Mouse (Mus musculus) liver, adult 2 months (tissue): ENCODE data around the gene Myod1. TPM values are rescaled to one million over a fixed set of nuclear protein-coding genes. Genes with fewer than 3 reads are reported as not detected.

Source experiments
- DNase-seq: peaks from one replicate; pipeline ENCODE4 v3.0.0-alpha.2; 2011; ENCODE audit warnings: low read depth, low spot score; ENCODE audit errors: extremely low read depth
- H3K27ac ChIP-seq: fragments of 200-500 bp; replicated peaks from 2 replicates; pipeline ENCODE4 v1.5.1; 2012; ENCODE audit warnings: low read depth, mild to moderate bottlenecking, control low read depth, inconsistent platforms, low read length; ENCODE audit not compliant: insufficient read depth
- H3K27me3 ChIP-seq: fragments of 200-500 bp; 2 replicates; pipeline ENCODE4 v1.6.1; 2012; ENCODE audit warnings: mild to moderate bottlenecking, moderate library complexity, low read length, inconsistent platforms; ENCODE audit not compliant: control insufficient read depth, insufficient read depth
- H3K36me3 ChIP-seq: fragments of 200-500 bp; 2 replicates; pipeline ENCODE4 v1.6.1; 2012; ENCODE audit warnings: low read length, inconsistent platforms; ENCODE audit not compliant: control insufficient read depth, insufficient read depth
- H3K4me1 ChIP-seq: fragments of 200-500 bp; 2 replicates; pipeline ENCODE4 v1.6.1; 2011; ENCODE audit warnings: low read length; ENCODE audit not compliant: control insufficient read depth, insufficient read depth
- H3K4me3 ChIP-seq: fragments of 200-500 bp; 2 replicates; pipeline ENCODE4 v1.5.1; 2011; ENCODE audit warnings: low read depth, mild to moderate bottlenecking, control low read depth, low read length, moderate library complexity; ENCODE audit not compliant: insufficient read depth
- H3K79me2 ChIP-seq: fragments of 200-500 bp; 2 replicates; pipeline ENCODE4 v1.6.1; 2012; ENCODE audit warnings: inconsistent platforms, mild to moderate bottlenecking, low read length, moderate library complexity; ENCODE audit not compliant: control insufficient read depth, insufficient read depth
- H3K9ac ChIP-seq: fragments of 200-500 bp; 2 replicates; pipeline ENCODE4 v1.6.1; 2012; ENCODE audit warnings: low read depth, mild to moderate bottlenecking, control low read depth, inconsistent platforms, low read length
- CTCF ChIP-seq: fragments of 200-500 bp; IDR thresholded peaks from 2 replicates; pipeline ENCODE4 v1.5.1; 2011; ENCODE audit warnings: low read depth, low read length, control low read depth
- POLR2A ChIP-seq: fragments of 200-500 bp; IDR thresholded peaks from 2 replicates; pipeline ENCODE4 v1.6.1; 2011; ENCODE audit warnings: low read length, control low read depth; ENCODE audit not compliant: insufficient read depth; ENCODE audit errors: extremely low read depth
- WGBS: fragments of 180-500 bp; shearing (Covaris S2); methylation state at CpG from one replicate; pipeline ENCODE4 v1.1.7; 2018; 5-methylcytosine and 5-hydroxymethylcytosine counted together
- polyA plus RNA-seq: library from polyadenylated mRNA; depleted of rRNA; stranded (reverse); fragments of >200 nt; gene quantifications from 2 replicates; pipeline ENCODE4 v1.2.3, GENCODE M21; 2012; rRNA removed
- total RNA-seq: library from RNA; depleted of rRNA; stranded (reverse); fragments of >200 nt; gene quantifications from 2 replicates; pipeline ENCODE4 v1.2.3, GENCODE M21; 2014; rRNA removed

The Myod1 gene
- total RNA-seq (not detected in 2 replicates), polyA plus RNA-seq (not detected in 2 replicates)

GRCm38 (mm10) chr7:46376172-46377007, at the start of gene Myod1:
Gene Myod1, plus strand, starts transcription at chr7:46376474.
- no peaks in the 10 kb centered on the region for H3K79me2 ChIP-seq
- H3K4me1 ChIP-seq: no peaks in the 10 kb centered on the region
- no peak within 1 kb of the TSS for H3K27ac ChIP-seq
- H3K9ac ChIP-seq: no peak within 1 kb of the TSS
- H3K27me3 ChIP-seq: peaks cover 9% of the 10 kb centered on the region; the same call in 1 of the 2 replicates
- 8% methylated on average over 44 of the region's 44 CpGs for WGBS
- DNase-seq: no peak
- H3K4me3 ChIP-seq: no peak within 1 kb of the TSS
- TF ChIP-seq CTCF: no peak
- no peak for TF ChIP-seq POLR2A
- no peaks in the 10 kb centered on the region for H3K36me3 ChIP-seq

GRCm38 (mm10) chr7:46327896-46328295, 48.4 kb upstream of the Myod1 start:
- 60% methylated on average over 4 of the region's 4 CpGs for WGBS
- Histone ChIP-seq H3K79me2 (no peaks in the 10 kb centered on the region), H3K9ac (no peak overlapping the region), H3K27ac (no peak overlapping the region), H3K36me3 (no peaks in the 10 kb centered on the region), H3K4me3 (no peak overlapping the region), H3K27me3 (peaks cover 2% of the 10 kb centered on the region; the same call in 1 of the 2 replicates), H3K4me1 (no peaks in the 10 kb centered on the region)
- no peak for DNase-seq
- TF ChIP-seq CTCF (no peak), POLR2A (no peak)

GRCm38 (mm10) chr7:46337397-46337796, 38.9 kb upstream of the Myod1 start:
- no peak for TF ChIP-seq POLR2A
- no peak for TF ChIP-seq CTCF
- Histone ChIP-seq H3K27ac (no peak overlapping the region), H3K9ac (no peak overlapping the region), H3K4me3 (no peak overlapping the region), H3K79me2 (no peaks in the 10 kb centered on the region), H3K4me1 (no peaks in the 10 kb centered on the region), H3K36me3 (no peaks in the 10 kb centered on the region), H3K27me3 (0 out of 2 replicates have a peak, but pooled peaks cover 2% of the 10 kb centered on the region)
- no peak for DNase-seq
- 88% methylated on average over 9 of the region's 9 CpGs for WGBS

GRCm38 (mm10) chr7:46339818-46340217, 36.5 kb upstream of the Myod1 start:
- H3K79me2 ChIP-seq: no peaks in the 10 kb centered on the region
- TF ChIP-seq CTCF (no peak), POLR2A (no peak)
- WGBS: 47% methylated on average over 3 of the region's 3 CpGs

GRCm38 (mm10) chr7:46340295-46340694, 36.0 kb upstream of the Myod1 start:
- Histone ChIP-seq H3K36me3 (no peaks in the 10 kb centered on the region), H3K4me1 (no peaks in the 10 kb centered on the region), H3K79me2 (no peaks in the 10 kb centered on the region), H3K9ac (no peak overlapping the region), H3K4me3 (no peak overlapping the region), H3K27me3 (0 out of 2 replicates have a peak, but pooled peaks cover 2% of the 10 kb centered on the region), H3K27ac (no peak overlapping the region)
- DNase-seq: no peak
- TF ChIP-seq CTCF: no peak
- TF ChIP-seq POLR2A: no peak
- 85% methylated on average over 5 of the region's 5 CpGs for WGBS

More at GRCm38 (mm10) chr7:46339818-46340217, 36.5 kb upstream of the Myod1 start:
- Histone ChIP-seq H3K36me3 (no peaks in the 10 kb centered on the region), H3K27me3 (0 out of 2 replicates have a peak, but pooled peaks cover 2% of the 10 kb centered on the region), H3K9ac (no peak overlapping the region), H3K27ac (no peak overlapping the region), H3K4me3 (no peak overlapping the region), H3K4me1 (no peaks in the 10 kb centered on the region)
- DNase-seq: no peak

GRCm38 (mm10) chr7:46341471-46341870, 34.8 kb upstream of the Myod1 start:
- H3K27me3 ChIP-seq: 0 out of 2 replicates have a peak, but pooled peaks cover 2% of the 10 kb centered on the region
- H3K27ac ChIP-seq: no peak overlapping the region
- TF ChIP-seq CTCF (no peak), POLR2A (no peak)
- H3K4me1 ChIP-seq: no peaks in the 10 kb centered on the region
- 85% methylated on average over 9 of the region's 9 CpGs for WGBS
- H3K9ac ChIP-seq: no peak overlapping the region
- H3K79me2 ChIP-seq: no peaks in the 10 kb centered on the region
- DNase-seq: no peak
- H3K4me3 ChIP-seq: no peak overlapping the region
- H3K36me3 ChIP-seq: no peaks in the 10 kb centered on the region
